Mouse (Mus musculus) lung, adult 2 months (tissue): ENCODE measurements at regions not wholly inside any gene's neighbourhood (a gene's known extent, or its start where the extent isn't known, plus 50 kb on each side); places are given as distances from the start of the nearest gene placed in this dataset.

Source experiments
- CTCF ChIP-seq: fragments of 200-500 bp; IDR thresholded peaks from 2 replicates; pipeline ENCODE4 v1.5.1; 2011; ENCODE audit warnings: mild to moderate bottlenecking, low read length, control low read depth; ENCODE audit not compliant: insufficient read depth
- POLR2A ChIP-seq: fragments of 200-500 bp; IDR thresholded peaks from 2 replicates; pipeline ENCODE4 v1.6.1; 2011; ENCODE audit warnings: low read depth, mild to moderate bottlenecking, control low read depth, low read length, borderline replicate concordance; ENCODE audit errors: extremely low read depth

GRCm38 (mm10) chr4:58605941-58606340 is 52.2 kb upstream of the Lpar1 start:
- TF ChIP-seq POLR2A (no peak), CTCF (no peak)
